Mouse (Mus musculus): Measurements from ENCODE around the gene Slc38a2.

Slc38a2 gene

DNA sequence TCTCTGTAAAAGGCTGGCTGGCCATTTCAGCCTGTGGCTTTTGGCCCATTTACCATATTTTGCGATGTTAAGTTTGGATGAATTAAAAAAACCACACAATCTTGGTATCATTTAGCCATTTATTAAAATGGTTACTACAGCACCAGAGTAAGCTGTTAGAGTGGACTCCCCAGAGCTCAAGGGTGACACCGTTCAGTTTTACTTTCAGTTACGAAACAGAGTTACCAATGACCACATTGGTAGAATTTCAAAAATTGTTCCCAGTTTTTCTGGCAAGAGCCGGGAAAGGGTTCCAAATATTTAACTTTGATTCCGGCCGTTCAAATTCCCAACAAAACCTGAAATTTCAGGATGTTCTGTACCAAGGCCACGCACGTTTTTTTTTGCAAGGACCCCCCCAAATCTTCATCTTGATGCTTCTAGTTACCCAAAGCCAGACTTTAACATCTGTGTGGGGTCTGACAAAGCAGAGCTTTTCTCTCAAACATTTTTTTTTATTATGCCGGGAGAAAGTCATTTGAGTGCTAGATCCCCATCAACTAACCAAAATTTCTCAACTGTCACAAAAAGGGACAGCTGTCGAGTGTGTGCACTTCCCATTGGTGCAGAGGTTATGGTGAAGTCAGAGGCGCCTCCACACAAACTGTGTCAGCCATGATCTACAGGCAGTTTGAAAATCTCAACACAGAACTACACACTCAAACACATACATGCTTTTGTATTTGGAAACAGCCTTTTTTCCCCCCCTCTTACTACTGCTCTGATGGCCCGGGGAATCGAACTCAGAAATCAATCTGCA is 2.8 kb downstream of the Slc38a2 start:
- DNase-seq (ENCODE audit: low read depth, low spot score), result no peak

DNA sequence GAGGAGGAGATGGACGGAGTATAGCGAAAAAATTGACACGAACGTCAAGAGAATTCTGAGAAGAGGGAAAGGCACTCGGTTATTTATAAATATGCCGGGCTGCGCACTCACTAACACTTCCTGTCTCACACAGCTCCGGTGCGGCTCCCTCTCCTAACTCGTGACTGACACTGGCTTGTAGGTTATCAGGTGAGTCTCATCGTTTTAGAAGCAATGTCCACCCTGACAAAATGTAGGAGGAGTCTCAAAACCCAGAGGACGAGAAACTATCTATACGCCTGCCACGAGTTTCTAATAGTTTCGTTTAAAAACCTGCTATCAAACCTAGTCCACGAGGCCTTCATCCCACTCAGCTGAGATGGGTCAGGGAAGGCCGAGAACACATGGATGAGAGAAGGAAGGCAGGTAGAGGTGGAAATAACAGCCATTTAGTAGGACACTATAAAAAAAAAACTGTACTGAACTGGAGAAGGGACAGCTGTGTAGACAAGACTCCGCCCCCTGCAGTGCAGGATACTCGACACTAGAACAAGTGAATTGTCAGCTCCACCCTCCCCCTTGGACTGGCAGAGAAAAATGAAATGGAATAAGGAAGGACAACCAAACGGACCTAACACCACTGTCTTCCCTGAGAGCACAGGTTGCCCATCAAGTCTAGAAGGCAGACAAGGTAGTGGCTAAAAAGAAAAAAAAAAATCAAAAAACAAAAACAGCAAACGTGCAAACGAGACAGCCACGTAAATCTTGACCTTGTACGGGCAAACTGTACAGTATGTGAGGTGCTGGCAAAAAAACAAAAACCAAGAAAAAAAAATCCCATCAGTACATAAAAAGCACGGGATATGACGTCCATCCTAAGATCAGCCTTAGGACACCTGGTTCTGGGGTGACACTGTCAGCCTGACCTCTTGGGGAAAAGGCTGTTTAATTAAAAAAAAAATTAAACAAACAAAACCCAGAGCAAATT is 3.8 kb downstream of the Slc38a2 start:
- DNase-seq (ENCODE audit: low read depth, low spot score), result peak; percentile 50

- DNase-seq (ENCODE audit: low read depth, low spot score), result no peak
These were observed 4.5 kb downstream of the Slc38a2 start for GRCm38 (mm10) chr15:96694988-96695387.

DNA sequence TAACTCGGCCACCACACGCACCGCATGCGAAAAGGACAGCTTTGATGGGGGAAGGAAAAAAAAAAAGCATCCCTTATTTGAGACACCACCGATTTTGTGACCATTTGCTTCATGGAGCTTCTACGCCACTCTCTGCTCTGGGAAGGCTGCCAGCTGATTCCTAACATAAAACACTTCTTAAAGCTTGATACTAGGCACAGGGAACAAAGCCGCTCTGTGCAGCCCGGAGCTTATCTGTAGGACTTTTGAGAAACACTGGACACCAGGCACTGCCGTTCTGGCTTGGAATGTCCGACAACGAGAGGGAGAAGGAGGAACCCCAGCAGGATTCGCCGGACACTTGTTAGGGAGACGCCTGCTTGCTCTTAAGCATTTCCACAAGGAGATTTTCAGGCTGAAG is 5.8 kb downstream of the Slc38a2 start:
- DNase-seq (ENCODE audit: low read depth, low spot score), result no peak

- DNase-seq (ENCODE audit: low read depth, low spot score), result no peak
These were observed 7.1 kb downstream of the Slc38a2 start for GRCm38 (mm10) chr15:96692401-96692800.

DNA sequence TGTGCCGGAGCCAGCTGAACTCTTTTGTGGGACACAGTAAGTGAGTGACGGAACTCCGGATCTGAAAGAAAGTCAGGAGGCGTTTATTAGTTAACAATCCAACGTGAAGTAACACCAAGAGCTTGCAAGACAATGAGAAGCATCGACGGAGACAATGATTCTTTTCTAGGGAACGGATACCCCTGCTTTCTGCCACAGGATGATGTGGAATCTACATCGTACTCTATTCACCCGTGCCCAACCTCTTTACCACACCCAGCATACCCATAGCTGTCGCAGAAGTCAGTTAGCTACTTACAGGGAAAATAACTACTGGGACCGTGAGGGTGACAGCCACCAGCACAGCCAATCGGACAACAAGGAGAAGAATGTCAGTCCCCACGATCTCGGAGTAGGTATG is 8.1 kb downstream of the Slc38a2 start:
- DNase-seq (ENCODE audit: low read depth, low spot score), result no peak

GRCm38 (mm10) chr15:96690829-96691228 is 8.7 kb downstream of the Slc38a2 start:
- no peak for DNase-seq (ENCODE audit: low read depth, low spot score)

DNA sequence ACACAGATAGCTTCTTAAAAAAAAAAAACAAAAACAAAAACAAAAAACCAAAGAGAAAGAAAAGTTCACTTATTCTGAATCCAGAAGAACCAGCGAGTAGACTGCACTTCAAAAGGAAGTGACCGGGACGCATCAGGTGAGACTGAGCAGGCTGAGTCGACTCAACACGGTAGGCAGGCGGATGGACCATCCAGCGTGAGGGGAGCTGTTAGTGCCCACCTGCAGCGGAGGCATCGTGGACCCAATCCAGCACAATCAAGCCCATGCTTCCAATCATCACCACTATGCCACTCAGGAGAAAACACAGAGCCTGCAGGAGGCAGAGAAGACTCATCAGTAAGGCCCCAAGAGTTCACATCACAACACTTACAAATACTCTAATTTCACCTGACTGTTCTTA is 9.6 kb downstream of the Slc38a2 start:
- no peak for DNase-seq (ENCODE audit: low read depth, low spot score)

- DNase-seq (ENCODE audit: low read depth, low spot score), result no peak
These were observed 10.7 kb downstream of the Slc38a2 start for GRCm38 (mm10) chr15:96688784-96689318.

- no peak for DNase-seq (ENCODE audit: low read depth, low spot score)
These were observed 11.5 kb downstream of the Slc38a2 start for GRCm38 (mm10) chr15:96688036-96688435.

DNA sequence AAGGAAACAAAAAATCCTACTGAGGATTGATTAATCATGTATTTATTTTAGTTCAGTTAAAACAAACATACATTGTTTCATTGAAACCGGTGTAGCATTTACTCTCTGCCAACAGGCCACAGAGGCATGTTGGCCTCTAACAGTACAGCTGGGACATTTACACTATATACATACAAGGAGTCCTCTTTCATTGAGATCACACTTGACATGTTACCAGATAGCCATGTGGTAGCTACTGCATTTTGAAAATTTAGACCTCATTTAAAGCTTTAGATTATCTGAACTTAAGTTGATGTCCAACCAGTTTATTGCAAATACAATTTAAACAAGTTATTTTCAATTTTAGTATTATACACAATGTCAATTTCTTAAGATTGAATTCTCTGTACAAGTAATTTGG is 12.2 kb downstream of the Slc38a2 start:
- DNase-seq (ENCODE audit: low read depth, low spot score), result no peak

DNA sequence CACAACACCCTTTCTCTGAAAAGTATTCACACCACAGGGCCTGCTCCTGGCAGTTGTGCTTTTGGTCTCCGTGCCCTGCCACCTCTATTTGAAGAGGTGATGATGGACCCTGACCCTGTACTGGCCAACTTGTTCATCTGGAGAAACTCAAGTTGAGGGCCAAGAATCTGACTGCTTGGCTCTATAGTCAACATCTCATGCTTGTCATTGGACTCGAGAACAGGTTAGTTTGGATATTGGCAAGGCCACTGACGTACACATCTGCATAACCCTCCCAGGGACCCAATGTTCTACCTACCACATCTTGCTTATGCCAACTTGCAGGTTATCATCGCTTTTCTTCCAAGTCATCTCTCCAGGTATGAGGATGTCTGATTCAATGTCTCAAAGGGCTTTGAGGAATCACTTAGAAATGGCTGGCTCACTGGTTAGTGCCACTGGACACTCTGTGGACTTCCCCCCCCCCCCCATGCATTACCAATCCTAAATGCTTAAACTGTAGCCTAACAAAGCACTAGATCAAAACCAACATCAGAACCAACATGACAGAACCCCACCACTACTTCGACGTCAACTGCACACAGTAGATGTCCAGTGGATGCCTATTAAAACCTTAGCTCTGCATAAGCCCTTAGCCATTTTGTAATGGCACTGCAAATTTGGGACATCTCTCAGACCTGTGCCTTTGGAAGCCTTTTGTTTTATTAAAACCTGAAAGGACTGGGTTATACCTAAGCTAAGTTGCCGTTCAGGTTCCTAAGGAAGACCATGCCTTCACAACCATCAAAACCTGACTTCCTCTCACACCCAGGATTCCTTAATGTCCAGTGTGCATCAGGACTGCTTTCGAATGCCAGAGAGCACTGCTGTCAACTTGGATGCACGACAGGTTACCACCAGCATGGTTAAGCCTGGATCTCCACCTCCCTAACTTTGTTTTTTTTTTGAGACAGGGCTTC is 13.1 kb downstream of the Slc38a2 start:
- DNase-seq (ENCODE audit: low read depth, low spot score), result no peak

DNA sequence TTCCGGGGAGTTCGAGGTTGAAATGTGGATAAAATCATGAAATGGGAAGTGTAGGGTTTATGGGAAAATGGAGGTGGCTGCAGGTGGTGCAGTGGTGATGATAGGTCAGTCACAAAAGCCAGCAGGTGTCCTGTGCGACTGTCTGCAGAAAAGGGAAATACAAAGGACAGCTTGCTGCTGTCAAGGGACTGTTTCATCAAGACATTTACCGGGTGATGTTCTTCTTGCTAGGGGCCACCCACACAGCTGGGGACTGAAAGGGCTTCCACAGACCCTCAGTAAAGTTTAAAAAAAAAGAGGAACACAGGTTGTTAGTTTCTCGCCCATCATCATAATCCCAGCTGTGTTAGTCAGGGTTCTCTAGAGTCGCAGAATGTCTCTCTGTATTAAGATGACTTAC is 14.3 kb downstream of the Slc38a2 start:
- no peak for DNase-seq (ENCODE audit: low read depth, low spot score)

DNA sequence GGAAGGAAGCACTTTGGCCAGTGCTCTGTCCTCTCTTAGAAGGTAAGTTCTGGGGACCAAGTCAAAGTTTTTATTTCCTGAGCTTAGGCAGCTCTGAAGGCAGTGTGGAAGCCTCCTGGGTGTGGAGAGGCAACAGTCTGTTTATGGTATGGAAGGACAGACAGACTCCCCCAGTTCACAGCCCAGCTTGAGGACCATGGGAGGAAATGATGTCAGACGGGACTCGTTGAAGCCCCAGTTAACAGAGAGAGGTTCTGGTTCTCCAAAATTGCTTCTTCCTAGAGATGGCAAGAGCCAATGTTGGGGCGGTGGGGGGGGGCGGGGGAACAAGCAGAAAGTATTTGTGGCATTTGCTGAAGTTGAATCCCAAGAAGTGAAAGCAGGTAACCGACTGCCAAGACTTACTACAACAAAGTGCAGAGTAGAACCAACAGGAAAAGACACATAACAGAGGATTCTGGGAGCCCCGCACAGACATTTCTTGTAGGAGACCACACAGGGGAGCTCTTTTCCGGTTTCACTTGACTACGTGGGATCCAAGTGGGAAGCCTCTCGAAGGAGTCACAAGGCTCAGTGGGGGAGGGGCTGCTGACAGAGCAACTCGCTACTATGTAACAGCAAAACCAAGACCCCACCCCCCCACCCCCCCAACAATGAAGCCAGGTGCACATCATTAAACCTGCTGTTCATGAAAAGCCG is 15.2 kb downstream of the Slc38a2 start:
- DNase-seq (ENCODE audit: low read depth, low spot score), result peak; percentile 84

GRCm38 (mm10) chr15:96678871-96679773 is 20.4 kb downstream of the Slc38a2 start:
- no peak for DNase-seq (ENCODE audit: low read depth, low spot score)

DNA sequence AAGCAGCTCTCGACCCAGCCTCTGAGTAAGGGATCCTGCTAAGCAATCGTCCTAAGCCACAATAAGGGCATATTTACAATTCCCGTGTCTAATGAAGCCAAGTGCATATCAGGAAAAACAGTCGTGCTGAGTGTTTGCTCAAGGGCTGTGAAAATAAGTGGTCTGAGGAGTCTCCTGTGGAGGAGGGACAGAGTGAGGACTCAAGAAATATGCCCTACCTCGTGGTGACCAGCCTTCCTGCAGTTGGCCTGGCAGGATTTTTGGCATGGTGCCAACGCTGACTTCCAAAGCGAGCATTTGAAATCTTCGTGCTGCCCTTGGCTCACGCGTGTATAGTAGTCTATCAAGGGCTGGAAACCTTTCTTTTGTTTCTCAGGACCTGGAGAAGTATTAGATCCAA is 23.0 kb downstream of the Slc38a2 start:
- DNase-seq (ENCODE audit: low read depth, low spot score), result no peak

- DNase-seq (ENCODE audit: low read depth, low spot score), result no peak
These were observed 23.8 kb downstream of the Slc38a2 start for GRCm38 (mm10) chr15:96675744-96676143.

- peak; percentile 64 for DNase-seq (ENCODE audit: low read depth, low spot score)
These were observed 24.5 kb downstream of the Slc38a2 start for GRCm38 (mm10) chr15:96675055-96675454.

GRCm38 (mm10) chr15:96674089-96674488 is 25.4 kb downstream of the Slc38a2 start:
- DNase-seq (ENCODE audit: low read depth, low spot score), result no peak

GRCm38 (mm10) chr15:96669721-96670120 is 29.8 kb downstream of the Slc38a2 start:
- DNase-seq (ENCODE audit: low read depth, low spot score), result no peak
